22 mouse cellular contexts compared by ENCODE assay signal in the genomic region with DNA sequence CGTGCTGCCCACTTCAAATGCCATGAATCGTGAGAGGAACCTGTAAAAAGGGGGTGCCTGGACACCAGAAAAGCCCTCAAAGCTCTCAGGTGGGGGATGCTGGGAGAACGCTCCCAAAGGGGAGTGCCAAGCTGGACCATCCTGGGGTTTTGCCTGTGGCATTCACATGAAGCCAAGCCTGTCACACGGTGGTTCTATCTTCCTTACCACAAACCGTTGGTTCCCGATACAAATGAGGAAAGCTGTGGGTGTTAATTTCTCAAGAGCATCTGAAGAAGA. TPM values are rescaled to one million over a fixed set of nuclear protein-coding genes. Genes with fewer than 3 reads are reported as not detected.
DNase-seq lines count a peak whose midpoint lies in the region; ATAC-seq and TF ChIP-seq lines count a peak whose summit lies in the region.
"Had no signal": no experiment of that assay in that cellular context is flagged by ENCODE, and none has a peak within 500 bp of the region (broad histone marks: within the 10 kb centered on the region; RNA-seq: fewer than 3 reads in every experiment).

No protein-coding gene starts in this region.

- WGBS in kidney, embryonic 16.5 days = 82% methylated on average over 6 of the region's 6 CpGs

- no peak for TF ChIP-seq CTCF in left cerebral cortex, adult 2 months (IDR thresholded peaks at IDR 0.05)

- H3K27me3 ChIP-seq in kidney, embryonic 16.5 days (ENCODE audit: insufficient read depth, low read length) = no peaks in the 10 kb centered on the region
- H3K27me3 ChIP-seq: CH12.LX; embryonic facial prominence, embryonic 12.5 days; forebrain, embryonic 13.5 days; forebrain, embryonic 15.5 days; Patski had no signal

- peak overlapping the region; percentile 40; the same call in 1 of the 2 replicates for H3K27ac ChIP-seq in kidney, embryonic 16.5 days (ENCODE audit: low read length)
- H3K27ac ChIP-seq in left cerebral cortex, adult 2 months = peak overlapping the region; percentile 19; the same call in 1 of the 2 replicates
- H3K27ac ChIP-seq: embryonic facial prominence, embryonic 10.5 days; embryonic facial prominence, embryonic 12.5 days; forebrain, embryonic 13.5 days; forebrain, embryonic 15.5 days had no signal

- no peak overlapping the region for H3K4me3 ChIP-seq in kidney, embryonic 16.5 days (ENCODE audit: low read length)
- no peak overlapping the region for H3K4me3 ChIP-seq in left cerebral cortex, adult 2 months
- H3K4me3 ChIP-seq: embryonic facial prominence, embryonic 10.5 days; embryonic facial prominence, embryonic 12.5 days; forebrain, embryonic 13.5 days; forebrain, embryonic 15.5 days had no signal

- no peaks in the 10 kb centered on the region for H3K36me3 ChIP-seq in kidney, embryonic 16.5 days (ENCODE audit: insufficient read depth, low read length)
- H3K36me3 ChIP-seq: embryonic facial prominence, embryonic 10.5 days; embryonic facial prominence, embryonic 12.5 days; forebrain, embryonic 15.5 days; G1E had no signal

- no peaks in the 10 kb centered on the region for H3K9me3 ChIP-seq in kidney, embryonic 16.5 days (ENCODE audit: low read length)
- H3K9me3 ChIP-seq: embryonic facial prominence, embryonic 10.5 days; embryonic facial prominence, embryonic 12.5 days; forebrain, embryonic 13.5 days; forebrain, embryonic 15.5 days; G1E had no signal

- no peak overlapping the region for H3K9ac ChIP-seq in kidney, embryonic 16.5 days (replicated peaks; ENCODE audit: low read length)
- H3K9ac ChIP-seq: embryonic facial prominence, embryonic 12.5 days; forebrain, embryonic 13.5 days; forebrain, embryonic 15.5 days had no signal

- no peak for ATAC-seq in kidney, embryonic 16.5 days (ENCODE audit: low FRiP score, low TSS enrichment)
- ATAC-seq: activated CD4-positive, CD25-positive, alpha-beta regulatory T cell, adult 4 months; CD4-positive, CD25-positive, alpha-beta regulatory T cell, adult 4 months; forebrain, embryonic 13.5 days; forebrain, embryonic 15.5 days had no signal

- DNase-seq in kidney, postnatal 14 days = no peak
- DNase-seq in layer of hippocampus, postnatal 10 days (ENCODE audit: low spot score in 2 of 2) = peak; percentile 32
- no peak for DNase-seq in layer of hippocampus, adult 8-10 months (ENCODE audit: low spot score in 2 of 2)
- DNase-seq in left cerebral cortex, adult 2 months (ENCODE audit: extremely low spot score in 1 of 2, low spot score in 2 of 2) = no peak
- no peak for DNase-seq in left cerebral cortex, postnatal 10 days (ENCODE audit: extremely low spot score in 1 of 2, low spot score in 2 of 2)
- DNase-seq: adrenal gland, adult 8-10 months; adrenal gland, postnatal 14 days; adrenal gland, postnatal 36 days; B cell, adult 2 months; cerebellum, adult 11-12 months; cerebellum, adult 2 months; cerebellum, adult 9-10 months had no signal

- intact Hi-C loops in left cerebral cortex, adult 2 months (cut with DNase I) = loop anchor here (2.0 kb wide), 1 partner anchor 43 kb away; a partner anchor contains a TSS
- intact Hi-C loops in left cerebral cortex, postnatal 10 days (cut with DNase I) = no loop called here

- H3K4me1 ChIP-seq in kidney, embryonic 16.5 days (ENCODE audit: insufficient read depth, low read length) = no peaks in the 10 kb centered on the region
- H3K4me1 ChIP-seq: embryonic facial prominence, embryonic 10.5 days; embryonic facial prominence, embryonic 12.5 days; forebrain, embryonic 13.5 days; forebrain, embryonic 15.5 days had no signal

- no peak overlapping the region for H3K4me2 ChIP-seq in kidney, embryonic 16.5 days (replicated peaks; ENCODE audit: low read depth, low read length)
- H3K4me2 ChIP-seq: embryonic facial prominence, embryonic 12.5 days; forebrain, embryonic 13.5 days; forebrain, embryonic 15.5 days had no signal

RNA-seq across cellular contexts. Expression of a gene that starts 43.6 kb away (rescaled TPM):
- 5.9 and 7.7 TPM in 2 replicates for polyA plus RNA-seq in kidney, embryonic 16.5 days (2015; fragmentation: Nextera tagmentation; extraction: Ambion mirVana)
- 10 to 100 TPM; 20.1 to 21.6 TPM for total RNA-seq in layer of hippocampus, postnatal 10 days (2021)
- total RNA-seq in layer of hippocampus, adult 8-10 months (2022) = 10 to 100 TPM; 14.4 to 19.2 (median 18.0) TPM
- total RNA-seq in left cerebral cortex, adult 2 months (2021) = 10 to 100 TPM; 14.7 to 17.0 TPM
- total RNA-seq in left cerebral cortex, postnatal 10 days (2021) = 10 to 100 TPM; 10.4 to 12.2 TPM
- total RNA-seq: CH12.LX had no signal
- polyA plus RNA-seq: activated CD4-positive, CD25-positive, alpha-beta regulatory T cell, adult 4 months; CD4-positive, CD25-positive, alpha-beta regulatory T cell, adult 4 months; G1E had no signal

Comparison
In these comparisons a context has a peak if more than half of its experiments do, and no peak if none do; other contexts are left out.
1. DNase-seq: peak in layer of hippocampus, postnatal 10 days (2 of 2); none in kidney, postnatal 14 days (single experiment), layer of hippocampus, adult 8-10 months (0 of 2), left cerebral cortex, adult 2 months (0 of 2) and left cerebral cortex, postnatal 10 days (0 of 2).